ENCODE assay signal across 8 mouse cellular contexts in the genomic region with DNA sequence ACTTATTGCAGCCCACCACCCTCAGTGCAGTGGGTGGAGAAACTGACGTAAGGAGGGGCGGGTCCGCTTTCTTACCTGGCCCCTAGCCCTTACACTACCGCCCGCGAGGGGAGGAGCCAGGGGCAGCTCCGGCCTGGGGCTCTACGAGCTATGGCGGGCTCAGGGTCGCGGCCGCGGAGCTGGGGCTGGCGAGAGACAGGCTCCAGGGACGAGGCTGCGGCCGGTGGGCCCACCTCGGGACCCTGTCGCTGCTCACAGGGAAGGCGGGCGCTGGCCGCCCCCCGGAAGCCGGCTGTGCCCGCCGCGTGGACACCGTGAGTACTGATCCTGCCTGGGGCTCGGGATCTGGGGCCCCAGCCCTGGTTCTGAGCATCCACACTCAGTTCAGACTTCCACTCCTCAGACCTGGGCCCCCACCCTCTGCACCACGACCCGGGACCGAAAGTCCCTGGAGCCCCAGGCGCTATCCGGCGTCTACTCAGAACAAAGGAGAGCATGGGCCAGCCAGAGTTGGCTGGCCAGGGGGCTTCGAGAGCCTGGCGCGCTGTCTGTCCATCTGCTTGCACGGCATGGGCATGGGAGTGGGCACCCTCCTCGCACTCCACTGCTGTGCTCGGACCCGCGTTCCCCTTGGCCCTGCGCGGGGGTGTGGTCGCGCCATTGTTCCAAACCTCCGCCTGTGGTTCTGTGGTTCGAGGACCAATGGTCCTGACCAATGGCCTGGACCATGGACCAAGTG. TPM values are rescaled to one million over a fixed set of nuclear protein-coding genes. Genes with fewer than 3 reads are reported as not detected.
DNase-seq lines count a peak whose midpoint lies in the region; ATAC-seq and TF ChIP-seq lines count a peak whose summit lies in the region.

No protein-coding gene starts in this region.

- H3K27ac ChIP-seq in ES-E14 (ENCODE audit: insufficient read depth, low read depth, low read length, poor library complexity, severe bottlenecking): no peak overlapping the region
- H3K27ac ChIP-seq in embryonic facial prominence, embryonic 11.5 days (replicated peaks; ENCODE audit: low read depth, low read length): peak overlapping the region; percentile 65
- peak overlapping the region; percentile 68 for H3K27ac ChIP-seq in limb, embryonic 15.5 days
- peak overlapping the region; percentile 83 for H3K27ac ChIP-seq in midbrain, embryonic 14.5 days (replicated peaks; ENCODE audit: low read depth, low read length)

- H3K4me2 ChIP-seq in embryonic facial prominence, embryonic 11.5 days (ENCODE audit: low read depth, low read length): peak overlapping the region; percentile 44
- H3K4me2 ChIP-seq in limb, embryonic 15.5 days: peak overlapping the region; percentile 77
- peak overlapping the region; percentile 56 for H3K4me2 ChIP-seq in midbrain, embryonic 14.5 days (ENCODE audit: low read length)

- under 1% methylated on average over 41 of the region's 49 CpGs for WGBS in embryonic facial prominence, embryonic 11.5 days
- WGBS in limb, embryonic 15.5 days: under 1% methylated on average over 49 of the region's 49 CpGs
- under 1% methylated on average over 49 of the region's 49 CpGs for WGBS in midbrain, embryonic 14.5 days

- H3K36me3 ChIP-seq in ES-E14 (ENCODE audit: control insufficient read depth, insufficient read depth, low read length, poor library complexity, severe bottlenecking): no peaks in the 10 kb centered on the region; the same call in 1 of the 2 replicates
- peaks cover 6% of the 10 kb centered on the region for H3K36me3 ChIP-seq in embryonic facial prominence, embryonic 11.5 days (replicated peaks; ENCODE audit: control insufficient read depth, insufficient read depth, low read depth, low read length)
- H3K36me3 ChIP-seq in limb, embryonic 15.5 days: peaks cover 25% of the 10 kb centered on the region
- H3K36me3 ChIP-seq in midbrain, embryonic 14.5 days (ENCODE audit: control insufficient read depth, insufficient read depth, low read length): peaks cover 32% of the 10 kb centered on the region

- H3K4me3 ChIP-seq in ES-E14 (ENCODE audit: insufficient read depth in 1 of 2, low read depth in 1 of 2, low read length in 2 of 2, poor library complexity in 1 of 2, severe bottlenecking in 1 of 2): peak overlapping the region; percentile 68 to 85
- peak overlapping the region; percentile 90 for H3K4me3 ChIP-seq in embryonic facial prominence, embryonic 11.5 days (ENCODE audit: low read depth, low read length)
- peak overlapping the region; percentile 90 for H3K4me3 ChIP-seq in limb, embryonic 15.5 days
- peak overlapping the region; percentile 92 for H3K4me3 ChIP-seq in midbrain, embryonic 14.5 days (replicated peaks; ENCODE audit: low read depth, low read length)

- no peaks in the 10 kb centered on the region for H3K27me3 ChIP-seq in embryonic facial prominence, embryonic 11.5 days (ENCODE audit: control insufficient read depth, insufficient read depth, low read length)
- H3K27me3 ChIP-seq in limb, embryonic 15.5 days: no peaks in the 10 kb centered on the region
- H3K27me3 ChIP-seq in midbrain, embryonic 14.5 days (ENCODE audit: control insufficient read depth, insufficient read depth, low read length): no peaks in the 10 kb centered on the region

- H3K4me1 ChIP-seq in ES-E14 (ENCODE audit: control insufficient read depth in 2 of 2, insufficient read depth in 2 of 2, low read length in 2 of 2, poor library complexity in 1 of 2): peaks cover 0 to 5% of the 10 kb centered on the region in 2 experiments; a peak in 2 of 4 replicates
- H3K4me1 ChIP-seq in embryonic facial prominence, embryonic 11.5 days (ENCODE audit: control insufficient read depth, insufficient read depth, low read length): no peaks in the 10 kb centered on the region; the same call in 1 of the 2 replicates
- H3K4me1 ChIP-seq in limb, embryonic 15.5 days: peaks cover 18% of the 10 kb centered on the region
- H3K4me1 ChIP-seq in midbrain, embryonic 14.5 days (ENCODE audit: control insufficient read depth, insufficient read depth, low read length): peaks cover 9% of the 10 kb centered on the region

- intact Hi-C loops in heart, postnatal 36 days (cut with DNase I): loop anchor here (2.0 kb wide), 1 partner anchor 87 kb away; a partner anchor contains a TSS

- peak overlapping the region; percentile 84 for H3K9ac ChIP-seq in ES-E14 (ENCODE audit: insufficient read depth, low read depth, low read length, poor library complexity, severe bottlenecking)
- H3K9ac ChIP-seq in embryonic facial prominence, embryonic 11.5 days (replicated peaks; ENCODE audit: low read length): peak overlapping the region; percentile 98
- peak overlapping the region; percentile 81 for H3K9ac ChIP-seq in limb, embryonic 15.5 days
- H3K9ac ChIP-seq in midbrain, embryonic 14.5 days (replicated peaks; ENCODE audit: low read length): peak overlapping the region; percentile 99

- no peaks in the 10 kb centered on the region for H3K9me3 ChIP-seq in ES-E14 (ENCODE audit: control insufficient read depth, insufficient read depth, low read depth, low read length)
- H3K9me3 ChIP-seq in embryonic facial prominence, embryonic 11.5 days (replicated peaks; ENCODE audit: control insufficient read depth, low read length): no peaks in the 10 kb centered on the region
- H3K9me3 ChIP-seq in limb, embryonic 15.5 days: no peaks in the 10 kb centered on the region
- no peaks in the 10 kb centered on the region for H3K9me3 ChIP-seq in midbrain, embryonic 14.5 days (ENCODE audit: control insufficient read depth, low read length)

- peak; percentile 88 for ATAC-seq in embryonic facial prominence, embryonic 11.5 days (replicated peaks; ENCODE audit: insufficient number of reproducible peaks, low FRiP score, low TSS enrichment, low read depth)
- peak; percentile 81 for ATAC-seq in limb, embryonic 15.5 days (ENCODE audit: insufficient number of reproducible peaks, low FRiP score, low TSS enrichment, low read depth)
- peak; percentile 88 for ATAC-seq in midbrain, embryonic 14.5 days (ENCODE audit: low FRiP score, low TSS enrichment)

- in situ Hi-C loops in ES-E14 (cut with MboI; ENCODE audit: low sequenced_read_pairs in 2 of 2, unreplicated experiment in 2 of 2): no loop called here

- peak; percentile 62 for DNase-seq in adrenal gland, postnatal 14 days
- no peak for DNase-seq in adrenal gland, adult 18-20 months (ENCODE audit: low spot score in 2 of 2)
- no peak for DNase-seq in ES-E14 (ENCODE audit: low read depth, low spot score)
- peak; percentile 87 for DNase-seq in embryonic facial prominence, embryonic 11.5 days (ENCODE audit: low spot score)
- peak; percentile 44 to 56 for DNase-seq in heart, postnatal 36 days
- peak; percentile 85 for DNase-seq in midbrain, embryonic 14.5 days
- peak; percentile 66 for DNase-seq in thymus, postnatal 4 days

TF ChIP-seq in ES-E14, 5 proteins besides CTCF, POLR2A, EP300 and RAD21:
- no peak for TF ChIP-seq HCFC1 (IDR thresholded peaks at IDR 0.05; ENCODE audit: borderline replicate concordance, insufficient read depth, low read length)
- no peak for TF ChIP-seq MAFK (IDR thresholded peaks at IDR 0.05; ENCODE audit: insufficient read depth, low read depth, low read length)
- TF ChIP-seq ZNF384 (IDR thresholded peaks at IDR 0.05; ENCODE audit: low read depth, low read length): no peak
- no peak for TF ChIP-seq CHD2 (IDR thresholded peaks at IDR 0.05; ENCODE audit: low read depth, low read length)
- no peak for TF ChIP-seq ZC3H11A (IDR thresholded peaks at IDR 0.05; ENCODE audit: borderline replicate concordance, low read depth, low read length)

RNA-seq across cellular contexts. Expression of a gene that starts 23.8 kb away (rescaled TPM):
- total RNA-seq in adrenal gland, postnatal 14 days (2021): 149 and 175 TPM in 2 replicates
- total RNA-seq in adrenal gland, adult 18-20 months (2021): 100 to 1,000 TPM; 127 to 136 TPM
- 57.5 and 78.4 TPM in 2 replicates for total RNA-seq in ES-E14 (2012; rRNA removed)
- polyA plus RNA-seq in embryonic facial prominence, embryonic 11.5 days (2014; fragmentation: Nextera tagmentation; extraction: Ambion mirVana): 145 and 160 TPM in 2 replicates
- 100 to 1,000 TPM; 128 to 131 TPM for total RNA-seq in heart, postnatal 36 days (2021)
- polyA plus RNA-seq in limb, embryonic 15.5 days (2015; fragmentation: Nextera tagmentation; extraction: Ambion mirVana): 185 and 197 TPM in 2 replicates
- 204 and 221 TPM in 2 replicates for polyA plus RNA-seq in midbrain, embryonic 14.5 days (2014; fragmentation: Nextera tagmentation; extraction: Ambion mirVana)

RNA-seq across cellular contexts. Expression of a gene that starts 24.0 kb away (rescaled TPM):
- total RNA-seq in adrenal gland, postnatal 14 days (2021): 6.5 and 11.8 TPM in 2 replicates
- total RNA-seq in adrenal gland, adult 18-20 months (2021): 10 to 100 TPM; 16.9 to 20.9 TPM
- total RNA-seq in ES-E14 (2012; rRNA removed): 2.4 and 3.4 TPM in 2 replicates
- polyA plus RNA-seq in embryonic facial prominence, embryonic 11.5 days (2014; fragmentation: Nextera tagmentation; extraction: Ambion mirVana): 7.4 and 10.4 TPM in 2 replicates
- 1 to 10 TPM; 3.8 to 5.5 TPM for total RNA-seq in heart, postnatal 36 days (2021)
- polyA plus RNA-seq in limb, embryonic 15.5 days (2015; fragmentation: Nextera tagmentation; extraction: Ambion mirVana): 10.0 and 10.1 TPM in 2 replicates
- 21.7 and 30.6 TPM in 2 replicates for polyA plus RNA-seq in midbrain, embryonic 14.5 days (2014; fragmentation: Nextera tagmentation; extraction: Ambion mirVana)

RNA-seq across cellular contexts. Expression of a gene that starts 35.9 kb away (rescaled TPM):
- total RNA-seq in adrenal gland, postnatal 14 days (2021): 12.1 and 14.8 TPM in 2 replicates
- 10 to 100 TPM; 14.9 to 18.3 TPM for total RNA-seq in adrenal gland, adult 18-20 months (2021)
- 17.0 and 17.7 TPM in 2 replicates for total RNA-seq in ES-E14 (2012; rRNA removed)
- 3.4 and 6.4 TPM in 2 replicates for polyA plus RNA-seq in embryonic facial prominence, embryonic 11.5 days (2014; fragmentation: Nextera tagmentation; extraction: Ambion mirVana)
- 1 to 10 TPM; 5.5 to 6.7 TPM for total RNA-seq in heart, postnatal 36 days (2021)
- 26.2 and 29.2 TPM in 2 replicates for polyA plus RNA-seq in limb, embryonic 15.5 days (2015; fragmentation: Nextera tagmentation; extraction: Ambion mirVana)
- polyA plus RNA-seq in midbrain, embryonic 14.5 days (2014; fragmentation: Nextera tagmentation; extraction: Ambion mirVana): 5.9 and 6.2 TPM in 2 replicates

Comparison
In these comparisons a context has a peak if more than half of its experiments do, and no peak if none do; other contexts are left out.
1. DNase-seq: peak in adrenal gland, postnatal 14 days (single experiment), embryonic facial prominence, embryonic 11.5 days (single experiment), heart, postnatal 36 days (2 of 2), midbrain, embryonic 14.5 days (single experiment) and thymus, postnatal 4 days (single experiment); none in adrenal gland, adult 18-20 months (0 of 2) and ES-E14 (single experiment).
2. Peak in every context shown above with its lines, with median percentiles within 50 percentile points of each other: H3K4me3 ChIP-seq, H3K9ac ChIP-seq, ATAC-seq and H3K4me2 ChIP-seq.